Mouse (Mus musculus): Measurements from ENCODE around the gene Sigmar1.
"Not testable (repeated sequence)": the region's sequence is repeated elsewhere in the genome, so short reads cannot be mapped to it uniquely, and the experiment has no call there.

DNA sequence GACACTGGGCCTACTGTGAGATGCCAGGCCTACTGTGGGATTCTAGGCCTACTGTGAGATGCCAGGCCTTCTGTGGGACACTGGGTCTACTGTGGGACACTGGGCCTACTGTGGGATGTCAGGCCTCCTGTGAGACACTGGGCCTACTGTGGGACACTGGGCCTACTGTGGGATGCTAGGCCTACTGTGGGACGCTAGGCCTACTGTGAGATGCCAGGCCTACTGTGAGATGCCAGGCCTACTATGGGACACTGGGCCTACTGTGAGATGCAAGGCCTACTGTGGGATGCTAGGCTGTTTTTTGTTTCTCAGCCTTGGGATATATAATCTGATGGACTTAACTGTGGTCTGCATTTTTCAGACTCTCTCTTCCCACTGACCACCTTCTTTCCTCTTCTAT lies 19.9 kb upstream of the Sigmar1 start:
- TF ChIP-seq POLR2A, CTCF (IDR thresholded peaks at IDR 0.05; ENCODE audit: extremely low read depth, insufficient read depth, low read length): not testable (repeated sequence)

All from cortical plate, adult 2 months (tissue).